Mouse (Mus musculus): ENCODE data around the gene Mrps21. TPM values are rescaled to one million over a fixed set of nuclear protein-coding genes. Genes with fewer than 3 reads are reported as not detected.

Mrps21 gene
- polyA plus RNA-seq, 1 experiment from 2014 or later, result 280 TPM

Other genes starting within 250 kb of the Mrps21 start
- gene Ensa, start 246.5 kb downstream of the Mrps21 start, polyA plus RNA-seq (2018), result 79.1 to 122 TPM (median 121 TPM) in 3 replicates
- 251 to 507 TPM (median 488 TPM) in 3 replicates for gene Mcl1, start 212.7 kb downstream of the Mrps21 start, polyA plus RNA-seq (2018)
- gene Adamtsl4, start 183.6 kb downstream of the Mrps21 start, polyA plus RNA-seq (2018), result 0.38 to 3.1 TPM (median 1.9 TPM) in 3 replicates
- 105 to 185 TPM (median 109 TPM) in 3 replicates for gene Ecm1, start 131.9 kb downstream of the Mrps21 start, polyA plus RNA-seq (2018)
- gene Tars2, start 111.3 kb downstream of the Mrps21 start, polyA plus RNA-seq (2018), result 16.5 to 26.6 TPM (median 17.3 TPM) in 3 replicates
- 15.5 to 19.9 TPM (median 19.3 TPM) in 3 replicates for gene Rprd2, start 52.7 kb downstream of the Mrps21 start, polyA plus RNA-seq (2018)
- gene Prpf3, start 15.6 kb downstream of the Mrps21 start, polyA plus RNA-seq (2018), result 17.0 to 29.6 TPM (median 22.6 TPM) in 3 replicates
- 0.90 to 1.9 TPM (median 1.7 TPM) in 3 replicates for gene Ciart, start 10.7 kb upstream of the Mrps21 start, polyA plus RNA-seq (2018)
- gene BC028528, start 20.5 kb upstream of the Mrps21 start, polyA plus RNA-seq (2018), result 76.4 to 139 TPM (median 117 TPM) in 3 replicates
- 49.5 to 102 TPM (median 98.0 TPM) in 3 replicates for gene Aph1a, start 22.4 kb upstream of the Mrps21 start, polyA plus RNA-seq (2018)
- gene Car14, start 33.2 kb upstream of the Mrps21 start, polyA plus RNA-seq (2018), result not detected in 3 replicates
- gene Anp32e, start 57.7 kb upstream of the Mrps21 start, polyA plus RNA-seq (2018), result 40.1 to 196 TPM (median 80.7 TPM) in 3 replicates
- gene Plekho1, start 124.5 kb upstream of the Mrps21 start, polyA plus RNA-seq (2018), result 189 to 264 TPM (median 249 TPM) in 3 replicates
- 18.6 to 31.7 TPM (median 25.9 TPM) in 3 replicates for gene Vps45, start 186.9 kb upstream of the Mrps21 start, polyA plus RNA-seq (2018)
- gene Otud7b, start 233.0 kb upstream of the Mrps21 start, polyA plus RNA-seq (2018), result 9.7 to 10.5 TPM (median 10.4 TPM) in 3 replicates